In the genomic region with DNA sequence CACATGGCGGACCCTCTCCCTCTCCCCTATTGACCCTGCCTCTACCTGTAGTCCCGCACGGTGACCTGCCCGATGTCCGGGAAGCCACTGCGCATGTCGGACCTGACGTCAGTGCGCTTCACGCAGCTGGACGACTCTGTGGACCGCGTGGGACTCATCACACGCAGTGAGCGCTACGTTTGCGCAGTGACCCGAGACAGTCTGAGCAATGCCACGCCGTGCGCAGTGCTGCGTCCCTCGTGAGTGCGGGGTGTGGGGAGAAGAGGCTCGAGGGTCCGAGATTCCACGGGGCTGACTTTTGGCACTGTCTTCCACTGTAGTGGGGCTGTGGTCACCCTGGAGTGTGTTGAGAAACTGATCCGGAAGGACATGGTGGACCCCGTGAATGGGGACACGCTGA, we compare ENCODE assay signal across 25 mouse cellular contexts. TPM values are rescaled to one million over a fixed set of nuclear protein-coding genes. Genes with fewer than 3 reads are reported as not detected.
A peak's percentile ranks its signal among the peaks of the same experiment; 100 is the strongest.
DNase-seq lines count a peak whose midpoint lies in the region; ATAC-seq and TF ChIP-seq lines count a peak whose summit lies in the region.
"Had no signal": no experiment of that assay in that cellular context is flagged by ENCODE, and none has a peak within 500 bp of the region (broad histone marks: within the 10 kb centered on the region; RNA-seq: fewer than 3 reads in every experiment).

No protein-coding gene starts in this region.

- peaks cover 49% of the 10 kb centered on the region for H3K36me3 ChIP-seq in forebrain, embryonic 10.5 days (replicated peaks)
- H3K36me3 ChIP-seq in forebrain, embryonic 13.5 days (ENCODE audit: poor library complexity, severe bottlenecking), result peaks cover 49% of the 10 kb centered on the region
- peaks cover 8% of the 10 kb centered on the region for H3K36me3 ChIP-seq in heart, embryonic 11.5 days (ENCODE audit: control insufficient read depth, insufficient read depth, low read length)
- H3K36me3 ChIP-seq in testis, adult 2 months (ENCODE audit: control insufficient read depth, insufficient read depth, low read length), result no peaks in the 10 kb centered on the region; the same call in 1 of the 2 replicates

- H3K4me2 ChIP-seq in forebrain, embryonic 13.5 days, result no peak overlapping the region
- no peak overlapping the region for H3K4me2 ChIP-seq in heart, embryonic 11.5 days
- H3K4me2 ChIP-seq: embryonic facial prominence, embryonic 15.5 days; heart, embryonic 13.5 days; hindbrain, embryonic 12.5 days had no signal

- no peak for TF ChIP-seq CTCF in testis, adult 2 months (IDR thresholded peaks at IDR 0.05; ENCODE audit: control insufficient read depth, insufficient read depth, insufficient replicate concordance, low read depth, low read length)

- H3K27me3 ChIP-seq in forebrain, embryonic 10.5 days (ENCODE audit: poor library complexity, severe bottlenecking), result no peaks in the 10 kb centered on the region
- no peaks in the 10 kb centered on the region for H3K27me3 ChIP-seq in forebrain, embryonic 13.5 days
- no peaks in the 10 kb centered on the region for H3K27me3 ChIP-seq in heart, embryonic 11.5 days (ENCODE audit: control insufficient read depth, insufficient read depth, low read length)
- no peaks in the 10 kb centered on the region for H3K27me3 ChIP-seq in testis, adult 2 months (ENCODE audit: control insufficient read depth, insufficient read depth, low read length)
- H3K27me3 ChIP-seq: embryonic facial prominence, embryonic 15.5 days; heart, embryonic 13.5 days; hindbrain, embryonic 12.5 days had no signal

- no peak for DNase-seq in forebrain, embryonic 10.5 days (ENCODE audit: extremely low spot score, low spot score)
- DNase-seq in heart, postnatal 25 days (ENCODE audit: low spot score), result no peak
- no peak for DNase-seq in testis, postnatal 14 days (ENCODE audit: low spot score)
- no peak for DNase-seq in ovary, postnatal 36 days (ENCODE audit: low spot score)
- DNase-seq: adrenal gland, adult 2 months; adrenal gland, postnatal 25 days; B cell, adult 2 months; cerebellum, adult 18-20 months; cerebellum, postnatal 14 days; embryo, embryonic 11 days; gastrocnemius, postnatal 14 days; heart, postnatal 14 days; kidney, adult 8-10 months had no signal

- H3K27ac ChIP-seq in forebrain, embryonic 10.5 days, result no peak overlapping the region
- H3K27ac ChIP-seq in forebrain, embryonic 13.5 days, result no peak overlapping the region
- H3K27ac ChIP-seq in heart, embryonic 11.5 days (ENCODE audit: low read depth, low read length), result peak overlapping the region; percentile 82; the same call in 1 of the 2 replicates
- H3K27ac ChIP-seq in testis, adult 2 months (ENCODE audit: control insufficient read depth, insufficient read depth, low read depth, low read length), result no peak overlapping the region
- H3K27ac ChIP-seq: embryonic facial prominence, embryonic 15.5 days; hindbrain, embryonic 12.5 days had no signal

- peak overlapping the region; percentile 10 for H3K4me3 ChIP-seq in forebrain, embryonic 10.5 days
- H3K4me3 ChIP-seq in forebrain, embryonic 13.5 days, result no peak overlapping the region
- H3K4me3 ChIP-seq in heart, embryonic 11.5 days (ENCODE audit: low read depth, low read length), result no peak overlapping the region
- peak overlapping the region; percentile 2 for H3K4me3 ChIP-seq in testis, adult 2 months (ENCODE audit: control insufficient read depth, low read depth, low read length)
- H3K4me3 ChIP-seq: embryonic facial prominence, embryonic 15.5 days; erythroblast, embryonic 14.5 days; heart, embryonic 13.5 days; hindbrain, embryonic 12.5 days had no signal

- peaks cover 5% of the 10 kb centered on the region; the same call in 1 of the 2 replicates for H3K4me1 ChIP-seq in forebrain, embryonic 10.5 days
- no peaks in the 10 kb centered on the region for H3K4me1 ChIP-seq in forebrain, embryonic 13.5 days
- peaks cover 13% of the 10 kb centered on the region for H3K4me1 ChIP-seq in heart, embryonic 11.5 days (ENCODE audit: control insufficient read depth, insufficient read depth, low read length)
- peaks cover 18% of the 10 kb centered on the region for H3K4me1 ChIP-seq in testis, adult 2 months (ENCODE audit: control insufficient read depth, insufficient read depth, low read length)
- H3K4me1 ChIP-seq: hindbrain, embryonic 12.5 days had no signal

- H3K9ac ChIP-seq in forebrain, embryonic 13.5 days, result no peak overlapping the region; the same call in 1 of the 2 replicates
- no peak overlapping the region for H3K9ac ChIP-seq in heart, embryonic 11.5 days (ENCODE audit: low read depth, low read length)
- H3K9ac ChIP-seq: embryonic facial prominence, embryonic 15.5 days; hindbrain, embryonic 12.5 days had no signal

- intact Hi-C loops in heart, postnatal 25 days (cut with DNase I), result loop anchor here (10.0 kb wide), 1 partner anchor 228 kb away; no protein-coding TSS in a partner anchor

- TF ChIP-seq POLR2A in testis, adult 2 months (IDR thresholded peaks at IDR 0.05; ENCODE audit: control insufficient read depth, low read depth, low read length), result 0 out of 2 replicates have a peak, but pooled peaks have one; percentile 7

- WGBS in forebrain, embryonic 10.5 days, result 89% methylated on average over 30 of the region's 30 CpGs
- WGBS in forebrain, embryonic 13.5 days, result 92% methylated on average over 30 of the region's 30 CpGs
- 85% methylated on average over 30 of the region's 30 CpGs for WGBS in heart, embryonic 11.5 days (ENCODE audit: insufficient replicate concordance)

- no peaks in the 10 kb centered on the region for H3K9me3 ChIP-seq in forebrain, embryonic 10.5 days
- H3K9me3 ChIP-seq in forebrain, embryonic 13.5 days (replicated peaks), result no peaks in the 10 kb centered on the region
- no peaks in the 10 kb centered on the region; the same call in 1 of the 2 replicates for H3K9me3 ChIP-seq in heart, embryonic 11.5 days (replicated peaks; ENCODE audit: control insufficient read depth, low read length)
- H3K9me3 ChIP-seq: embryonic facial prominence, embryonic 15.5 days; heart, embryonic 13.5 days; hindbrain, embryonic 12.5 days had no signal

- ATAC-seq in forebrain, embryonic 13.5 days, result no peak
- ATAC-seq in heart, embryonic 11.5 days (replicated peaks; ENCODE audit: insufficient number of reproducible peaks, low FRiP score, low TSS enrichment), result no peak
- ATAC-seq: CD4-positive, CD25-positive, alpha-beta regulatory T cell, adult 4 months; forebrain, embryonic 16.5 days; hindbrain, embryonic 16.5 days; inflammation-experienced regulatory T-cells, adult 6 months; intestine, postnatal 0 days had no signal

RNA-seq across cellular contexts. Expression of a gene that starts 14.0 kb away (rescaled TPM):
- polyA plus RNA-seq in forebrain, embryonic 10.5 days (2016; fragmentation: Nextera tagmentation; extraction: Ambion mirVana), result 16.5 and 17.7 TPM in 2 replicates
- 14.7 and 14.8 TPM in 2 replicates for polyA plus RNA-seq in forebrain, embryonic 13.5 days (2015; fragmentation: Nextera tagmentation; extraction: Ambion mirVana)
- 11.7 and 13.3 TPM in 2 replicates for polyA plus RNA-seq in heart, embryonic 11.5 days (2014; fragmentation: Nextera tagmentation; extraction: Ambion mirVana)
- 1 to 10 TPM; 6.8 to 7.1 TPM for total RNA-seq in heart, postnatal 25 days (2021)
- 27.3 and 27.9 TPM in 2 replicates for polyA plus RNA-seq in testis, adult 2 months (2012; rRNA removed)

RNA-seq across cellular contexts. Expression of a gene that starts 14.3 kb away (rescaled TPM):
- 61.2 and 67.6 TPM in 2 replicates for polyA plus RNA-seq in forebrain, embryonic 10.5 days (2016; fragmentation: Nextera tagmentation; extraction: Ambion mirVana)
- polyA plus RNA-seq in forebrain, embryonic 13.5 days (2015; fragmentation: Nextera tagmentation; extraction: Ambion mirVana), result 52.7 and 58.5 TPM in 2 replicates
- 54.2 and 58.9 TPM in 2 replicates for polyA plus RNA-seq in heart, embryonic 11.5 days (2014; fragmentation: Nextera tagmentation; extraction: Ambion mirVana)
- 10 to 100 TPM; 25.7 to 27.8 TPM for total RNA-seq in heart, postnatal 25 days (2021)
- polyA plus RNA-seq in testis, adult 2 months (2012; rRNA removed), result 115 and 123 TPM in 2 replicates

RNA-seq across cellular contexts. Expression of a gene that starts 15.5 kb away (rescaled TPM):
- 101 and 113 TPM in 2 replicates for polyA plus RNA-seq in forebrain, embryonic 10.5 days (2016; fragmentation: Nextera tagmentation; extraction: Ambion mirVana)
- polyA plus RNA-seq in forebrain, embryonic 13.5 days (2015; fragmentation: Nextera tagmentation; extraction: Ambion mirVana), result 61.3 and 62.0 TPM in 2 replicates
- polyA plus RNA-seq in heart, embryonic 11.5 days (2014; fragmentation: Nextera tagmentation; extraction: Ambion mirVana), result 339 and 341 TPM in 2 replicates
- 10 to 100 TPM; 28.1 to 32.4 TPM for total RNA-seq in heart, postnatal 25 days (2021)
- polyA plus RNA-seq in testis, adult 2 months (2012; rRNA removed), result 10.4 and 16.3 TPM in 2 replicates

RNA-seq across cellular contexts. Expression of a gene that starts 23.8 kb away (rescaled TPM):
- 11.9 and 12.7 TPM in 2 replicates for polyA plus RNA-seq in forebrain, embryonic 10.5 days (2016; fragmentation: Nextera tagmentation; extraction: Ambion mirVana)
- polyA plus RNA-seq in forebrain, embryonic 13.5 days (2015; fragmentation: Nextera tagmentation; extraction: Ambion mirVana), result 14.9 and 17.2 TPM in 2 replicates
- polyA plus RNA-seq in heart, embryonic 11.5 days (2014; fragmentation: Nextera tagmentation; extraction: Ambion mirVana), result 7.9 and 12.1 TPM in 2 replicates
- 10 to 100 TPM; 23.2 to 27.7 TPM for total RNA-seq in heart, postnatal 25 days (2021)
- polyA plus RNA-seq in testis, adult 2 months (2012; rRNA removed), result 3.4 and 3.5 TPM in 2 replicates

RNA-seq across cellular contexts. Expression of a gene that starts 27.1 kb away (rescaled TPM):
- polyA plus RNA-seq in forebrain, embryonic 10.5 days (2016; fragmentation: Nextera tagmentation; extraction: Ambion mirVana), result 5.5 and 5.9 TPM in 2 replicates
- 8.0 and 9.9 TPM in 2 replicates for polyA plus RNA-seq in forebrain, embryonic 13.5 days (2015; fragmentation: Nextera tagmentation; extraction: Ambion mirVana)
- polyA plus RNA-seq in heart, embryonic 11.5 days (2014; fragmentation: Nextera tagmentation; extraction: Ambion mirVana), result 15.1 and 20.5 TPM in 2 replicates
- 10 to 100 TPM; 66.1 to 71.7 TPM for total RNA-seq in heart, postnatal 25 days (2021)
- polyA plus RNA-seq in testis, adult 2 months (2012; rRNA removed), result 5.4 and 5.8 TPM in 2 replicates

Comparison
In these comparisons a context has a peak if more than half of its experiments do, and no peak if none do; other contexts are left out.
1. H3K4me3 ChIP-seq: peak in forebrain, embryonic 10.5 days (single experiment) and testis, adult 2 months (single experiment); none in forebrain, embryonic 13.5 days (single experiment) and heart, embryonic 11.5 days (single experiment).